Mouse (Mus musculus) skeletal muscle tissue, adult 2 months (tissue): Measurements from ENCODE around the gene Syn1.

Experiments
- DNase-seq: peaks from one replicate; pipeline ENCODE4 v3.0.0-alpha.2; 2012; ENCODE audit warnings: low read depth, low spot score

The Syn1 gene

GRCm38 (mm10) chrX:20862105-20863065, 58.4 kb downstream of the Syn1 start:
- no peak for DNase-seq

DNA sequence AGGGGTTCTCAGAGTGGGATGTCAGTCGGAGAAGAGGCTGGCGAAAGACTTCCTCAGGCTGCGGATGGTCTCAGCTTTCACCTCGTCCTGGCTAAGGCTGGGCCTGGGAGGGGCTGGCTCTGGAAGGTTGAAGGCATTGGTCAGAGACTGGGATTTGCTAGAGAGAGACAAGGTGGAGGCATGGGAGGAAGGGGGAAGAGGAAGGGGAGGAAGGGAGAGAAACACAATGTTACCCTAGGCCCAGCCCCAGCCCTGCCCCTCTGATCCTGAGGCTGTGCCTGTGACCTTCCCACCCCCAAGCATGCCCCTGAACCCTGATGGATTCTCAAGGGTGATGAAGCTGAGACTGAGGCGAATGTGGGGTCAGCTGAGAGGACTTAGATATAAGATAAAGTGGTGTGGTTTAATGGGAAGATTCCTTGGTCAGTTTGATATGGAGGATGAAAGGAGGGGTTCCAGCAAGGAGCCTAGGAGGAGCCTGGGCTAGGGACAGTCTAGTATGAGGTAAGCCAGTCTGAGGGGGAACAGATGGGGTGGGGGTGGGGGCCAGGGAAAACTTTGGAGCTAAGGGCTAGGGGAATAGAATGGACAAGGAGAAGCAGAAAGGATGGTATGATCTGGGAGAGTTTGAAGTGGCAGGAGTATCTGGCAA, 59.2 kb downstream of the Syn1 start:
- no peak for DNase-seq

- DNase-seq, result no peak
These were observed 67.0 kb downstream of the Syn1 start for GRCm38 (mm10) chrX:20853794-20854193.

DNA sequence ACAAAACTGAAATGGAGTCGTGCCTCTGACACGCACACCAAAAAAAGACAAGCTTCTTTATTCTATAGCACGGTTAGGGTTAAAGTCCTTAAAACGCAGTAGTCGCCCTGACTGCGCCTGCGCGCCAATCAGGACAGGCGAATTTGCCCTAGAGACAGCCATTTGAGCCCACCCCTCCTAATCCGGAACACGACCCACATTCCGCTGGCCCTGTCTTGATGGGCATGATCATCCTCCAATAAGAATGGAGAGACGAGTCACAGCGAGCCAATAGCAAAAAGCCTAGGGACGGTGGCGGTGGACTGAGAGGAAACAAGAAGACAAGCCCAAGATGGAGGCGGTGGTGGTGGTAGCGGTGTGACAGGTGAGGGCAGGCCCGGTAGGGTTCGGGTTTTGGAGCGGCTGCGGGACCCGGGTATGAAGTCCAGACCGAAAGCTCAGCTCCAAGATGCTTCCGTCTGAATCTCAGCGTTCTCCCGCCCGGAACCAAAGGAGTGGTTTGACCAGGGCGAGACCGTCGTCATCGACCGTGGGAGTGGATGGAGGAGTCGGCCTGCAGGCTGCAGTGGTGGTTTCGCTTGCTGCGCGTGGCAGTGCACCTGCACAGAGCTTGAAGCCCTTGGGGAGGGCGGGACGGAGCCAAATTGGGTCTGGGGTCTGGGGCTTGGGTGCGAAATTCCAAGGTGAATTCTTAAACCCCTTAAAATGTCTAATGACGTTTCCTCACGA, 72.4 kb downstream of the Syn1 start:
- DNase-seq, result peak; percentile 96

DNA sequence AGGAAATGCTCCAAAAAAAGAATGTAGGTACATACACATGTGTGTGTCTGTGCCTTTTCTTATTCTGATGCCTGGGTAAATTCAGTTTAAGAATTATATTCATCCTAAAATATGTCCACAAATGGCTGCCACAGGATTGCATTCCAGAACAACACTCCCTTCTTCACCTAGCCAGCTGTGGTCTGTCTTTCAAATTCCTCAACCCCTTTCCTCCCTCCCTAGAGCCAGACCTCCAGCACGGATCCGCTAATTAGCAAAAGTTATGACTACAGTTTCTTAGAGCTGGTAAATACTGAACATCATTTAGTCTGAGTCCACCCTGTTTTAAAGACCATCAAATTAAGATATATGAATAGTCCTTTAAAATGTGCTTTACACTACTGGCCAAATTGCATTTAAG, 73.0 kb downstream of the Syn1 start:
- no peak for DNase-seq

GRCm38 (mm10) chrX:20847232-20847631, 73.6 kb downstream of the Syn1 start:
- DNase-seq, result no peak

DNA sequence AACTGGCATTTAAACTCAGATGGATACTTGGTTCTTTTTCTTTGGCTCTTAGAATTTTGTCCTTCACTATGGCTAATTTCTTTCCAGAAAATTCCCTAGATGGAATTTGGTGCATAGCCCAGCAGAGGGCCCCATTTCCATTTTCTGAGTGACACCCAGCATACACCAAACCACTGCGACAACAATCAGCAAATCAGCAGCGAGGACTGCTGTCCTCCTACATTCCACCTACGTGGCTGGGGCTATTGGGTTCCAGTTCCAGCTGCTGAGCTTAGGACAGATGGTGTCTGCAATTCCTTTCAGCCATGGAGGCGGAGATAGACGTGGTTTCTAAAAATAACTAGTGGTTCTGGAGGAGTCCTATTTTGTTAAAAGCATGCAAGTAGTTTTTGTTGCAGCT, 91.9 kb downstream of the Syn1 start:
- DNase-seq, result peak; percentile 84

- DNase-seq, result no peak
These were observed 100.9 kb downstream of the Syn1 start for GRCm38 (mm10) chrX:20819708-20820426.

GRCm38 (mm10) chrX:20819204-20819628, 101.6 kb downstream of the Syn1 start:
- peak; percentile 63 for DNase-seq

GRCm38 (mm10) chrX:20816974-20817373, 103.8 kb downstream of the Syn1 start:
- DNase-seq, result no peak
